Mouse (Mus musculus) liver, embryonic 13.5 days (tissue): ENCODE measurements around the gene Zfp384. TPM values are rescaled to one million over a fixed set of nuclear protein-coding genes. Genes with fewer than 3 reads are reported as not detected.
A peak's percentile ranks its signal among the peaks of the same experiment; 100 is the strongest.
"Not testable (repeated sequence)": the region's sequence is repeated elsewhere in the genome, so short reads cannot be mapped to it uniquely, and the experiment has no call there.

Experiments used
- ATAC-seq: fragments of 200-750 bp; cut with Nextera tagmentation; 2 replicates; pipeline ENCODE4 v1.8.0; 2017; ENCODE audit warnings: low read depth, mild to moderate bottlenecking, moderate number of reproducible peaks, moderate library complexity
- DNase-seq: peaks from one replicate; pipeline ENCODE4 v3.0.0; 2022
- H3K27ac ChIP-seq: fragments of 300-500 bp; sonication (generic); 2 replicates; pipeline ENCODE4 v1.5.1; 2015; ENCODE audit warnings: moderate library complexity, mild to moderate bottlenecking, inconsistent platforms
- H3K27me3 ChIP-seq: fragments of 300-500 bp; sonication (generic); 2 replicates; pipeline ENCODE4 v1.6.1; 2015; ENCODE audit warnings: mild to moderate bottlenecking, inconsistent platforms
- H3K36me3 ChIP-seq: fragments of 300-500 bp; sonication (generic); 2 replicates; pipeline ENCODE4 v1.6.1; 2015; ENCODE audit warnings: mild to moderate bottlenecking, inconsistent platforms
- H3K4me1 ChIP-seq: fragments of 300-500 bp; sonication (generic); replicated peaks from 2 replicates; pipeline ENCODE4 v1.6.1; 2015; ENCODE audit warnings: inconsistent platforms
- H3K4me2 ChIP-seq: fragments of 300-500 bp; sonication (generic); 2 replicates; pipeline ENCODE4 v1.6.1; 2015; ENCODE audit warnings: inconsistent platforms, mild to moderate bottlenecking, moderate library complexity
- H3K4me3 ChIP-seq: fragments of 300-500 bp; sonication (generic); replicated peaks from 2 replicates; pipeline ENCODE4 v1.5.1; 2015; ENCODE audit warnings: mild to moderate bottlenecking, inconsistent platforms
- H3K9ac ChIP-seq: fragments of 300-500 bp; sonication (generic); 2 replicates; pipeline ENCODE4 v1.6.1; 2015; ENCODE audit warnings: mild to moderate bottlenecking, inconsistent platforms
- H3K9me3 ChIP-seq: fragments of 300-500 bp; sonication (generic); replicated peaks from 2 replicates; pipeline ENCODE4 v1.6.1; 2016; ENCODE audit warnings: inconsistent platforms
- WGBS: fragments of 180-500 bp; shearing (Covaris S2); methylation state at CpG from one replicate; pipeline ENCODE4 v1.1.7; 2015; ENCODE audit not compliant: insufficient replicate concordance; 5-methylcytosine and 5-hydroxymethylcytosine counted together
- polyA plus RNA-seq: library from polyadenylated mRNA; unstranded; fragments of >200 nt; fragmentation: Nextera tagmentation; extraction: Ambion mirVana; gene quantifications from 2 replicates; pipeline ENCODE4 v1.2.1, GENCODE M21; 2015

Zfp384 gene
- polyA plus RNA-seq, 1 experiment from 2014 or later = 3.6 TPM

DNA sequence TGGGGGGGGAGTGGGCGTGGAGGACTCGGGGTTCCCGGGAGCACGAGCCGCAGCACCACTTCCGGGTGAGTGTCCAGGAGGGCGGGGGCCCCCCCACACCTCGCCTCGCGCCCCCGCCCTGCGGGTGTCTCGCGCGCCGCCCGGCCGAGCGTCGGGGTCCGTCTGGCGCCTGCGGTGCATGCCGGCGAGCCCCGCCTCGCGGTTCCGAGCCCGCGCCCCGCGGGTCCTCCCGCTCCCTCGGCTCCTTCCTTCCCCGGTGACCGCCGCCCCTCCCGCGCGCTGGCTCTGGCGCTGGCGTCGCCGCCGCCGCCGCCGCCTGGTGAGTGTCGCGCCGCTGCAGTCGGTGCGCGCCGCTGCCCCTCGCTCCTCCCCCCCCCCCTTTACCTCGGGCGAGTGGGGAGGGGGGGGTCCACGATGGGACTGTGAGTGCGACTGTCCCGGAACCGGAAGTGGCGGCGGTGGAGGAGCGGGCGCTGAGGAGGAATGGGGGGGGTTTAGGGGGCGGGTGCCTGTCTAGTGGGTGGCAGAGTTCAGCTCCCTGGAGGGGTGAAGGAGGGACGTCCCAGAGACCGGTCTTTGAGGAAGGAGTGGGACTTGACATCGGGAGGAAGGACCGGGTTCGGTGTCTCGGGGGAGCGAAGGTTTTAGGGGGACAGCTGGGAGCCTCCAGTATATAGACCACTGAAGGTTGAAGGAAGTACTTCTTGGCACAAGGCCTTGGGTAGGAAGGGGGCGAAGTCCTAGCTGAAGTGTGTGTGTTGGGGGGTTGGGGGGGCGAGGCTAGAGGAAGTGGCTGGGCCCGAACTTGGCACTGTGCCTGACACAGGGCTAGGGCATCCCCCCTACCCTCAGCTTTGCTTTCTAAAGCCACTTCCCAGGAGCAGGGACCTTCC, 482 bp downstream of the Zfp384 start:
- 1% methylated on average over 61 of the region's 78 CpGs for WGBS

DNA sequence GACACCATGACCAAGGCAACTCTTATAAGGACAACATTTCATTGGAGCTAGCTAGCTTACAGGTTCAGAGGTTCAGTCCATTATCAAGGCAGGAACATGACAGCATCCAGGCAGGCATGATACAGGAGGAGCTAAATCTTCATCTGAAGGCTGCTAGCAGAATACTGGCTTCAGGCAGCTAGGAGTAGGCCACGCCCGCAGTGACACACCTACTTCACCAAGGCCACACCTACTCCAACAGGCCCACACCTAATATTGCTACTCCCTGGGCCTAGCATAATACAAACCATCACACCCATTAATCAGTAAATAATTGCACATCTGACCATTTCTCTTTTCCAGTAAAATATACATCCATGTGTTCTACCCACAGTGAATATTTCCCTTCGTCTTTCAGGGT, 8.7 kb downstream of the Zfp384 start:
- Histone ChIP-seq H3K36me3 (peaks cover 82% of the 10 kb centered on the region), H3K4me3 (no peak overlapping the region), H3K4me1 (peaks cover 33% of the 10 kb centered on the region), H3K4me2 (peak overlapping the region; percentile 12; the same call in 1 of the 2 replicates), H3K27ac (no peak overlapping the region), H3K27me3 (no peaks in the 10 kb centered on the region), H3K9ac (0 out of 2 replicates have a peak overlapping the region, but pooled peaks have one; percentile 9), H3K9me3 (no peaks in the 10 kb centered on the region)
- ATAC-seq (peak; percentile 97), DNase-seq (peak; percentile 62)
- WGBS = 64% methylated on average over 3 of the region's 3 CpGs

More for the DNA sequence above, 482 bp downstream of the Zfp384 start:
- Histone ChIP-seq H3K27me3 (peaks cover 8% of the 10 kb centered on the region; the same call in 1 of the 2 replicates), H3K36me3 (peaks cover 36% of the 10 kb centered on the region), H3K4me2 (peak overlapping the region; percentile 81), H3K4me3 (peak overlapping the region; percentile 90), H3K9me3 (no peaks in the 10 kb centered on the region), H3K9ac (peak overlapping the region; percentile 95), H3K27ac (peak overlapping the region; percentile 93), H3K4me1 (peaks cover 48% of the 10 kb centered on the region)
- ATAC-seq (peak; percentile 86), DNase-seq (peak; percentile 57)

DNA sequence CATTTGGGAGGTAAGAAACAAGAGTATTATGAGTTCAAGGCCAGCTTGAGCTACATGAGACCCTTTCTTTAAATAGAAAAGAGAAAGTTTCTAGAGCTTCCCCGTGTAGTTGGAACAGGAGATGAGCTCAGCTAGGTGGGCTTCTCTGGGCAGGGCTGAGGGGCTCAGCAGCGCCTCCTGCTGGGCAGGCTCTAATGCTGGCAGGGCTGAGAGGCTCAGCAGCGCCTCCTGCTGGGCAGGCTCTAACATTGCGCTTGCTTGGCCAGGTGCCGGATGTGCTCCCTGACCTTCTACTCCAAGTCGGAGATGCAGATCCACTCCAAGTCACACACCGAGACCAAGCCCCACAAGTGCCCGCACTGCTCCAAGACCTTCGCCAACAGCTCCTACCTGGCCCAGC, 21.6 kb downstream of the Zfp384 start:
- H3K4me3 ChIP-seq, H3K27ac ChIP-seq, H3K9ac ChIP-seq, H3K9me3 ChIP-seq, H3K27me3 ChIP-seq, H3K4me1 ChIP-seq, H3K4me2 ChIP-seq: not testable (repeated sequence)
- WGBS = 39% methylated on average over 8 of the region's 9 CpGs
- H3K36me3 ChIP-seq = peaks cover 84% of the 10 kb centered on the region
- ATAC-seq = peak; percentile 41; the same call in 1 of the 2 replicates
- peak; percentile 38 for DNase-seq

DNA sequence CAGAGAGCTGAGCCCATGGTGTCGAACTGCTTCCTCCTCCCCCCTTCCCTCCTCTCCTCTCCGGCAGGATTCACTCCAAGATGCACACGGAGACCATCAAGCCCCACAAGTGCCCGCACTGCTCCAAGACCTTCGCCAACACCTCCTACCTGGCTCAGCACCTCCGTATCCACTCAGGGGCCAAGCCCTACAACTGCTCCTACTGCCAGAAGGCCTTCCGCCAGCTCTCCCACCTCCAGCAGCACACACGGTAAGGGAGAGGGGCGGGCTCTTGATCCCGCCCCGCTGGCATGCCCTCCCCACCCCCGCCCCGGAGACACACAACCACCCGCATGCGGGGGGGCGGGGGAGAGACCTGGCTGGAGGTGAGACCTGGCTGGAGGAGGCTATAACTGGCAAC, 22.7 kb downstream of the Zfp384 start:
- Histone ChIP-seq H3K4me2 (no peak overlapping the region), H3K9me3 (no peaks in the 10 kb centered on the region), H3K27me3 (no peaks in the 10 kb centered on the region), H3K9ac (no peak overlapping the region), H3K4me1 (no peaks in the 10 kb centered on the region), H3K4me3 (no peak overlapping the region), H3K36me3 (peaks cover 85% of the 10 kb centered on the region), H3K27ac (no peak overlapping the region)
- DNase-seq = no peak
- ATAC-seq = no peak
- WGBS = 89% methylated on average over 16 of the region's 16 CpGs

DNA sequence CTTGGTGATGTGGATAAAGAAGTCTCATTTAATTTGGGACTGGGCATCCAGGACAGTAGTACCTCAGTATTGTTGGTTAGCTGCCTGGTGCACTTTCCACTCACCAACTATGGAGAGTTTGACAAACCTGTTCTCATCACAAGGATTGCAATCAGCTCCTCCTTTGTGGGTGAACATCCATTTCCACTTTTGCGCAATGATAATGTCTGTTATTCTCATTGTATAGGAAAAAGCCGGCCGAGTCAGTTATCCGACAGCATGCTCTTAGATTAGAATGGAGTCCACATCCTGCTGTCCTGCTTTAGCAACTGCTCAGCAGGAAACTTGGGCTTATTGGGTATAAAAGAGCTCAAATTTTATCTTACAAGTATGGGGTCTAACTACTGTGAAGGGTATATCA, 29.7 kb downstream of the Zfp384 start:
- ATAC-seq (no peak), DNase-seq (no peak)
- 86% methylated on average over 4 of the region's 4 CpGs for WGBS
- peaks cover 40% of the 10 kb centered on the region for H3K4me1 ChIP-seq
- peak overlapping the region; percentile 75 for H3K4me3 ChIP-seq
- H3K27me3 ChIP-seq = no peaks in the 10 kb centered on the region
- H3K27ac ChIP-seq = no peak overlapping the region
- peaks cover 51% of the 10 kb centered on the region for H3K36me3 ChIP-seq
- H3K4me2 ChIP-seq = peak overlapping the region; percentile 84
- no peak overlapping the region for H3K9ac ChIP-seq
- H3K9me3 ChIP-seq = no peaks in the 10 kb centered on the region

DNA sequence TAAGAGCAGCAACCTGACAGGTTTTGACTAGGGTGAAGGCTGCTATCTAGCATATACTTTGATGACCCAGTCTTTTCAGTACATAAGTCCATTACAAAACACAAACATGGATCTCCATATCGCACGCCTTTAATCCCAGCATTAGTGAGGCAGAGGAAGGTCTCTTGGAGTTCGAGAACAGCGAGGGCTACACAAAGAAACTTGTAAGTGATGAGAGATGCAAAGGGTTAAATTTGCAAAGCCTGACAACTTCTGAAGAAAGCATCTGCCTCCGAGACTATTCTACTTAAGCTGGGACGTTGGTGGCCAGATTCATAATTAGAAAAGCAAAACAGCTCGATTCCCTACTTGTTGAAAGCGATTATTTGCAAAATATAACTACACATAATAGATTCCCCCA, 30.2 kb downstream of the Zfp384 start:
- peaks cover 40% of the 10 kb centered on the region for H3K4me1 ChIP-seq
- DNase-seq (peak; percentile 26), ATAC-seq (peak; percentile 11; the same call in 1 of the 2 replicates)
- H3K9me3 ChIP-seq = no peaks in the 10 kb centered on the region
- no peaks in the 10 kb centered on the region for H3K27me3 ChIP-seq
- H3K36me3 ChIP-seq = peaks cover 51% of the 10 kb centered on the region
- H3K4me2 ChIP-seq = peak overlapping the region; percentile 84
- H3K4me3 ChIP-seq = peak overlapping the region; percentile 75
- H3K27ac ChIP-seq = peak overlapping the region; percentile 71
- peak overlapping the region; percentile 55 for H3K9ac ChIP-seq
- WGBS = 5% methylated on average over 8 of the region's 8 CpGs

DNA sequence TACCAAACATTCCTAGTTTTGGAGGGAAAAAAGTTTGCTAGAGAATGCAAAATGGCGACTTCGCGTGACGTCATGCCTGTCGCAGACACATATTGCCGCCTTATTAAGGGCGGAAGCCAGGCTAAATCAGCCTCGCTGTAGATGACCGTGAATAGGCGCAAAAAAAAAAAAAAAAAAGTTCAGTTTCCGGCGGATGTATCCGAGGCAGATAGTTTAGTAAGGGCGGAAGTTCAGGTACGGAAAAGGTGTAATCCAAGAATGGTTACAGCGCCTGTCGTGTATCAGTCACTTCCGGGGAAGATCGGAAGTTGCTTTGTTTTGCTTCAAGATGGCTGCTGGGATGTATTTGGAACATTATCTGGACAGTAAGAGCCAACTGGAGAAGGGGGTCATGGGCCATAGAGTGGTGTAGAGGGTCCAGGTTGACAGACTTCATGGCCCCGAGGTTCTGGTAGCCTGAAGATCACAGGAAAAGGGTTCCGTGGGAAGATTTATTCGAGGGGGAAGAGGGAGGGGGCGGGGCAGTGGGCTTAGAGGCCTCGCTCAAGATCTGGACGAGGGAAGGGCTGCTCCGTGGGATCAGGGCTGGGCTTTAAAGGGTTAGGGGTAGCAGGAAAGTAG, 30.7 kb downstream of the Zfp384 start, which contains the start of gene Ing4:
TSS of gene Ing4 (plus strand) at position 228 of the 621 bp plus-strand sequence.
- H3K4me3 ChIP-seq = peak within 1 kb of the TSS; percentile 75
- H3K27me3 ChIP-seq = no peaks in the 10 kb centered on the region
- H3K27ac ChIP-seq = peak within 1 kb of the TSS; percentile 71
- peak within 1 kb of the TSS; percentile 84 for H3K4me2 ChIP-seq
- no peaks in the 10 kb centered on the region for H3K9me3 ChIP-seq
- H3K36me3 ChIP-seq = peaks cover 52% of the 10 kb centered on the region
- peak within 1 kb of the TSS; percentile 75 for H3K9ac ChIP-seq
- H3K4me1 ChIP-seq = peaks cover 40% of the 10 kb centered on the region
- ATAC-seq (peak; percentile 94), DNase-seq (peak; percentile 83)
- under 1% methylated on average over 26 of the region's 26 CpGs for WGBS

DNA sequence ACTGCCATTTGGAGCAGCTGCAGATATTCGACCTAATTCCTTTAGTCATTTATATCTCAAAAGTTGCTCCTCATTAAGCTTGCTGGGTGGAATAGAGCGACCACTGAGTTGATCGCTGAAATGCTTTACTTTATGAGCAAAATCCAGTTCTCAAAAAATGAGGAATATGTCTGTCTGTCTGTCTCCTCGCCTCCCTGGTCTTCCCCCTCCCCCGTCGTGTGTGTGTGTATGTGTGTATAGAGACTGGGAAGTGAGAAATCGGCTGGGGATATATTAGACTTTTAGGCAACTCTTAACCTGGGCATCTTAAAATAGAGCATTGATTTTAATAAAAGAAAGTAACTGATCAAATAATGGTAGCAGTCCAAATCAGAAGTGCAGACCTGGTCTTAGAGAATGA, 31.3 kb downstream of the Zfp384 start:
- H3K4me3 ChIP-seq = peak overlapping the region; percentile 75
- H3K4me2 ChIP-seq = peak overlapping the region; percentile 84
- H3K4me1 ChIP-seq = peaks cover 40% of the 10 kb centered on the region
- DNase-seq (no peak), ATAC-seq (no peak)
- 9% methylated on average over 7 of the region's 7 CpGs for WGBS
- H3K36me3 ChIP-seq = peaks cover 52% of the 10 kb centered on the region
- H3K9me3 ChIP-seq = no peaks in the 10 kb centered on the region
- H3K9ac ChIP-seq = peak overlapping the region; percentile 75
- no peaks in the 10 kb centered on the region for H3K27me3 ChIP-seq
- peak overlapping the region; percentile 71 for H3K27ac ChIP-seq

DNA sequence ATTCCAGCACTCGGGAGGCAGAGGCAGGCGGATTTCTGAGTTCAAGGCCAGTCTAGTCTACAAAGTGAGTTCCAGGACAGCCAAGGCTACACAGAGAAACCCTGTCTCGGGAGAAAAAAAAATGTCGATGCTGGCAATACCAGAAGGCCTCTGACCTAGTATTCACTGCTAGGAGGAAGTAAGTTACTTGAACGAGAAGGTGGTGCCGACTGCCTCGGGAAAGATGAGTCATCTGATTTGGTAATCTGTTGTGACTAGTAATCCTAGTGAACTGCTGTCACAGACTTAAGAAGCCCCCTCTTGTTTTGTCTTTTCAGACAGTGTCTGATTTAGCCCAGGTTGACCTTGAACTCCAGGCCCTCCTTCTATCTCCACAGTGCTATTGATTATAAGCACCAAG, 32.1 kb downstream of the Zfp384 start:
- ATAC-seq = no peak
- Histone ChIP-seq H3K4me1 (peaks cover 40% of the 10 kb centered on the region), H3K27ac (no peak overlapping the region), H3K36me3 (peaks cover 49% of the 10 kb centered on the region), H3K4me2 (peak overlapping the region; percentile 84; the same call in 1 of the 2 replicates), H3K27me3 (no peaks in the 10 kb centered on the region), H3K4me3 (no peak overlapping the region), H3K9ac (no peak overlapping the region), H3K9me3 (no peaks in the 10 kb centered on the region)
- no peak for DNase-seq
- WGBS = 43% methylated on average over 7 of the region's 7 CpGs

DNA sequence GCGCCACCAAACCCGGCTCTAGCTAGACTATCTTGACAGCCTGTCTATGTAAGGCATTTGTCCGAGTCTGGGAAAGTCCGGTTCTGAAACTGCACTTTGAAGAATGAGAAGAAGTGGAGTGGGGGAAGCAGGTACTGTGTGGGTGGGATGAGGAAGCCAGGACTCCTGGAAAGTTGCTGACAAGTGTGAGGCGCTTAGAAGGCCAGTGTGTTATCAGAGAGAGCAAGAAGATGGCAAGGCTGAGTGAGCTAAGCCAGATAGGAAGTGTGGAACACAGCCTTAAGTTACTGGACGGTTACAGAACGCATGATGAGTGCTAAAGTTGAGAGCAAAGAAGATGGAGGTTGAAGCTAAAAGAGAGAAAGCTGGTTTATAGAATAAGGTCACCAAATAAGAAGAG, 33.1 kb downstream of the Zfp384 start:
- Histone ChIP-seq H3K4me2 (peak overlapping the region; percentile 11; the same call in 1 of the 2 replicates), H3K36me3 (peaks cover 47% of the 10 kb centered on the region)
- 61% methylated on average over 7 of the region's 7 CpGs for WGBS

DNA sequence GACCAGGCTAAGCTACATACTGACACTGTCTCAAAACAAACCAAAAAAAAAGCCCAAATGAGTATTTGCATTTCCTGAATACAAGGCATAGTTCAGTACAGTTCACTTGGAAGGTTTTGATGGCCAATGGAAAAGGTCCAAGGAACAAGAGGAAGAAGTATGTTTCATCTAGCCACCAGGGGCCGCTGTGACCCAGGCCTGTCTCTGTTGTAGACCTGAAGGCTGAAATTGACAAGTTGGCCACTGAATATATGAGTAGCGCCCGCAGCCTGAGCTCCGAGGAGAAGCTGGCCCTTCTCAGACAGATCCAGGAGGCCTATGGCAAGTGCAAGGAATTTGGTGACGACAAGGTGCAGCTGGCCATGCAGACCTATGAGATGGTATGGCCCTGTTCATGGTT, 37.7 kb downstream of the Zfp384 start:
- 31% methylated on average over 5 of the region's 5 CpGs for WGBS
- H3K4me3 ChIP-seq = no peak overlapping the region
- H3K36me3 ChIP-seq = peaks cover 74% of the 10 kb centered on the region
- H3K4me1 ChIP-seq = peaks cover 19% of the 10 kb centered on the region
- ATAC-seq = no peak
- no peaks in the 10 kb centered on the region for H3K9me3 ChIP-seq
- no peaks in the 10 kb centered on the region for H3K27me3 ChIP-seq
- peak; percentile 55 for DNase-seq
- no peak overlapping the region for H3K27ac ChIP-seq
- H3K4me2 ChIP-seq = no peak overlapping the region
- no peak overlapping the region for H3K9ac ChIP-seq

More for the DNA sequence above, 33.1 kb downstream of the Zfp384 start:
- DNase-seq = no peak
- Histone ChIP-seq H3K9ac (0 out of 2 replicates have a peak overlapping the region, but pooled peaks have one; percentile 20), H3K4me1 (peaks cover 40% of the 10 kb centered on the region), H3K27ac (peak overlapping the region; percentile 63), H3K27me3 (no peaks in the 10 kb centered on the region), H3K9me3 (no peaks in the 10 kb centered on the region), H3K4me3 (no peak overlapping the region)
- ATAC-seq = no peak
